Mouse (Mus musculus) right cerebral cortex, postnatal 14 days (tissue): ENCODE measurements at regions not wholly inside any gene's neighbourhood (a gene's known extent, or its start where the extent isn't known, plus 50 kb on each side); places are given as distances from the start of the nearest gene placed in this dataset.

ENCODE experiments used
- DNase-seq: peaks from one replicate; pipeline ENCODE4 v3.0.0; 2022

DNA sequence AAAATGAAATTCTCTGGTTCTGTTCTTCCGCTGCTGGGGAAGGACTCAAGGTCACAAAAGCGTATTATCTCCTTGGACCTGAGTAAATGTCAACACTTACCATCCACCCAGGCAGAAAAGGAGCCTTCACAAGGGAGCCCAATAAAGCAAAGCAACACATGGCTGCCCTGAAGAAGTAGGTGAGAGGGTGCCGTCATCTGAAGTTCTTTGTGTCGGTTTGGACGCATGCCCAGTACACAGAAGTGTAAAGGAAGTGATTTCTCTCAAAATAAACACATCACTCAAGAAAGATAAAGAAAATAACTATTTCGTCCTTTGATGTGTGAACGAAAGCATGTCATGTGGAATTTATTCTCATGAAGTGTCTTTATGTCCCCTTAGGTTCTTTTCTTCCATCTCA lies 559.0 kb upstream of the A1bg start:
- DNase-seq = peak; percentile 12

DNA sequence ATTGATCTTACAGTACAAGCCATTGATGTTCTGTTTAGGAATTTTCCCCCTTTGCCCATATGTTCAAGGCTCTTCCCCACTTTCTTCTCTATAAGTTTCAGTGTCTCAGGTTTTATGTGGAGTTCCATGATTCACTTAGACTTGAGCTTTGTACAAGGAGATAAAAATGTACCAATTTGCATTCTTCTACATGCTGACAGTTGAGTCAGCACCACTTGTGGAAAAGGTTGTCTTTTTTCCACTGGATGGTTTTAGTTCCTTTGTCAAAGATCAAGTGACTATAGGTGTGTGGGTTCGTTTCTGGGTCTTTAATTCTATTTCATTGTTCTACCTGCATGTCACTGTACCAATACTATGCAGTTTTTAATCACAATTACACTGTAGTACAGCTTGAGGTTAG lies 551.1 kb upstream of the A1bg start:
- DNase-seq = no peak

DNA sequence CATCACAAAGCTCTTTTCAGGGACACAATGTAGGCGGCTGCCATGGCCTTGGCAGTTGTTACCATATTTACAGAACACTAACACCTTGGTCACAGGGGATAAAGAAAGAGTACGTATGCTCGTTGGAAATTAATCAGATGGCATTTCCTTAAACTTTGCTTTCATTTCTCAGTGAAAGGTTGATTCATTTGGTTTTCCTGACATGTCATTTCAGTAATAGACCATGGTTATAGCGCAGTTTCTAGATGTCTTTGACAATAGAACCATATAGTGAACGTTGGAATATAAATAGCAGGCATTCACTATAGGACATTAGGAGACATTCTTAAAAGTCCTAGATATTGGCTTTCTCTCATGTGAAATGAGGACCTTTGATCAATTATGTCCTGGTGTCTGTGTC lies 532.2 kb upstream of the A1bg start:
- DNase-seq = no peak

DNA sequence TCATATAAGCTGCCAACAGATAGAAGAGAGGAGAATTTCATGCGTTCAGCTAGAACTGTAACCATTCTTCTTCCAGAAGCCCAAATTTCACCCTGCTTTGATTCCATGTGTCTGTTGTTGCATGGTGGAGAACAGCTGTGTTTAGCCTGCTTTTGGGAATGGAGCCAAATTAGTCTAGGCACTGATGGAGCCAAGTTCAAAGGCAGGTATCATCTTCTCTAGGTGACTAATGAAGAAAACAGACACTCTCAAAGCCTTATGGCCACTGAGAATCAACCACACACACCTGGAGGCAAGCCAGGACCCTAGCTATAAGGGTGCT lies 531.5 kb upstream of the A1bg start:
- DNase-seq = no peak

DNA sequence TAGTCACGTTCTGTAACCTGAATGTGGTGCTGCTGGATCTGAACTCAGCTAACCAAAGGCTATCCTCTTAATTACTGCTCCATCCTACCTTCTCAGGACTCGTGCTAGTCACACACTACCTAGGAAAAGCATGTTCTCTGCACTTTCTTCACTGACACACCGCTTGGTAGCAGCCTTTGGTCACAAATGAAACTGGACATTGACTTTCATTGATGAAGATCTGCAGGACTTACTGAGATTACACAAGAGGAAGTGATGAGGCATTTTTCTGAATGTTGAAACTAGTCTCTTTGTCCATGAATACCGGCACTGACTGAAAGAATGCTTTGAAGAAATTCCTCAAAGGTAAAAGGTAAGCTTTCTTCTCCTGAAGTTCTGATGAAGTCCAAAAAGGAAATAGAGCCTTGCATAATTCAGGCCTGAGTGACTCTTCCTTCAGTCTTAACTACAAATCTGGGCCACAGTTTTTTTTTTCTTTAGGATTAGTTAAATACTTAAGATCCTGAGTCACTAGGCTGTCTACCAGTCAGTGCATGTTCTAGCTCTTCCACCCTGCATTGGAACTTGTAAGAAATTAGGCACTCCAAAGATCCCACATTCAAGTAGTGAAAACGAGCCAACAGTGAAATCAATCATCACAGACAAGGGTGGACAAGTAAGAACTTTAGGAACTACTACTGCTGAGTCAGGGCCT lies 531.0 kb upstream of the A1bg start:
- no peak for DNase-seq

DNA sequence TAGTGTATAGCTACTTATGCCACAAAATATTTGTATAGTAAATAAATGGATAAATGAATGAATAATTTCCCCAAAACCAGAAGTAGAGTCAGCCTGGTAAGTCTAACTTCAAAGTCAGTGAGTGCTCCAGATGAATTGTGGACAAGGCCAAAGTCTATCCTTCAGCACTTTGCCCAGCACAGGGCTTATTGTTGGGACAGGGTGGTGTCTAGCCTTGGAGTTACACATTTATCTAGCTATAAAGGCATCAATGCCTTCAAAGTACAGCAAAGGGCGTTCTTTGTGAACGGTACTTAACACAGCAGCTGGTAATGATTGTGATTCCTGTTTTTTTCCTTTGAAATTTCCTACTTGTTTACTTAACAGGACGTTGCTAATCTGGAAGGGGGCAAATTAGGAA lies 527.4 kb upstream of the A1bg start:
- DNase-seq = no peak

DNA sequence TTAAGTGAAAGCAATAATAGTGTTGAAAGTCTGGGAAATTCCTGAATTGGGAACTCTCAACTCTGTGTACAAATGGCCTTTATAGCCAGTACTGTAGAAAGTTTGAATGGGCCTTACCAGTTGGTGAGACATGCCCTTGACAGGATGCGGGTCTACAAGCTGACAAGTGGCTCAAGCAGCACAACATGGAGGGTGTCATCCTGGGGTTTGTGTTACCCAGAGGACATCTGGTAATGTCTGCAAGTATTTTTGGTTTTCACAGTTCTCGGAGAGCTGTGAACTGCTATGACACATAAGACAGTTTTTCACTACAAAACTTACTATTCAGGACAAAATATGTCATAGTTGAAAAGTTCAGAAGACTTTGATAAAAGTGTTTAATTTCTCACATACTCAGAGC lies 525.7 kb upstream of the A1bg start:
- DNase-seq = no peak

DNA sequence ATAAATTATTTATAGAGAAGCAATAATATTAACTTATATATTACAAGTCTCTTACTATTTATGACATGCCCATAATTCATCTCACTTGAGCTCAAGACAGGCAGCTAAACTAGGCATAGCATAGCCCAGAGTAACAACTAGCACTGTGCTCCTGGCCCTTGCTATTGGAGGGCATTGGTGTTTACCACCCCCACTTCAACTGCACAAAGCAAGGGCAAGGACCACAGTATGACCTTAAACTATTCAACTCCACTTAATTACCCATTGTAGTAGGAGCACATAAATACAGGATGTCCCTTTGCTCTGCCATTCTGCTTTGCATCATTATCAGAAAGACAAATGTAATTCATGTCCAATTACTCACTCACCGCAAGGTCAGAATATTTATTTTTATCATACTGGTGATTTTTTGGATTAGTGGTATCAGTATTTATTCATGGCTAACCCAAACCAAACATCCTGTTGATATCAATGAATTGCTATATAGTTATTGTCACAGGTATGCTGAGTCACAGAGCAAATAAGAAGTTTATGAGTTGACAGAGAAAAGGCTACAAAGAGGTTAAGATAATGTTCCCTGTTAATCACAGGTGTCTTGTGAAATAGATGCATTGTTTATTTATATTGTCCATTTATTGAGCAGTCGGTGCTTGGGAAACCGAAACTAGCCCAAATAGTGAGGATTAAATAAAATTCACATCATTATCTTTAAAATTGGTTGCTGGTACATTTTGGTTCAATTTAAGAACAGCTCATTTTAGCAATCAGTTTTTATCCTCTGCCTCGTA lies 523.4 kb upstream of the A1bg start:
- DNase-seq = no peak

DNA sequence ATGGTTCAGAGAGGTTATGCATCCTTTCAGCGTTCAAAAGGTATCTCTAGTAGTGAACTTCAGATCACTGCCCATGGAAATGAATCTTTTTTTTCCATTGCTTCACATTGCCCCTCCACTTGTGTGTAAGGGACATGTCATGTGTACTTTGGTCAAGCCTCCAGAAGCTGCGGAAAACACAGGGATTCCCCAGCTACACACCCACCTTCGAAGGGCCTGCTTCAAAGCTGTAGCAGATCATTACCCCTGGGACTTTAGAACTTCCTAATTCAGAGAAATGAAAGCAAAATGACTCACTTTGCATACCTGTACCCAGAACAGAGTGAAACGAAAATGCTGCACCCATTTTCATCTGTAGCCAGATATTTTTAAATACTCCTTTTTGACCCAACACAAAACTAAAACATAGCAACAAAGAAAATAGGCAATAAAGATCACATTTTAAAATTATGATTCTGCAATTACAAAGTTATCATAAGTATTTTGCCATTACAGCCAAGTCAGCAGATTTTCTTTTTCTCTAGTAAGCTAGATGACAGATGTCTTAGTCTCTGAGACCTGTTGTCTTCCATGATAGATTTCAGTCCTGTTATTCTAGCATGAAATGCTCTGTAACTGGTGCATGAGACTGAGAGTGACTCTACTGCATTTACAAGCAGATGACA lies 519.1 kb upstream of the A1bg start:
- DNase-seq = no peak

DNA sequence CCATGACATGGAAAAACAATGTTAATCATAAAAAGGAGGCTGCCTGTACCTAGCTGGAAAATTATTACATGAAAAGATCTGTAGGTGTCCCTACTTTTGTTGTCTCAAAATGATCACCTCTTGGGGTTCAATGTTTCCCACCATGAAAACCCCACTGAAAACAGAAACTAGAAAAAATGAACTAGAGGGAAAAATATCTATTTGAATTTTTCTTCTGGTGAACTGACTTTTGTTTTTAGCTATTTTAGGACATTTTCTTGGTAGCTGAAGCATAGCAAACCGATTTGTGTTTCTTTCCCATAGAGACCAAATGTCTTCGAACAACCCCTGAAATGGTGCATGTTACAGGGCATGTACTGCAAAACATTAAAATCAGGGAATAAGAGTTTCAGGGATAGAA lies 518.2 kb upstream of the A1bg start:
- no peak for DNase-seq

DNA sequence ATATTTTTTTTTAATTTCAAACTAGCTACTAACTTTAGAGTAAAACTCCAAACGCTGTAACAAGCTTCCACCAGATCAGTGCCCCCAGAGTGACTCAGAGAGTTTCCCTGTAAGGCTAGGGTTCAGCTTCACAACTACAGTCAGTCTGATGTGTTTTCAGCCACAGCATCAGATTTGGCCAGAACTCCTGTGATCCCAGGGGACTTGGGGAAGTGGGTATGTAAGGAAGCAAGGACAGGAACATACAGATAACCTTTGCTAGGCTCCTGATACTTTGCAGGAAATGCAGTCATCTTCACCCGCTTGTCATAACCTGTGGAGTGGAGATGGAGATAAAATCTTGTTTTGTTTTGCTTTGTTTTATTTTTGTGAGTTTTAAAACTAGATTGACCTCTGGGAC lies 517.5 kb upstream of the A1bg start:
- no peak for DNase-seq

DNA sequence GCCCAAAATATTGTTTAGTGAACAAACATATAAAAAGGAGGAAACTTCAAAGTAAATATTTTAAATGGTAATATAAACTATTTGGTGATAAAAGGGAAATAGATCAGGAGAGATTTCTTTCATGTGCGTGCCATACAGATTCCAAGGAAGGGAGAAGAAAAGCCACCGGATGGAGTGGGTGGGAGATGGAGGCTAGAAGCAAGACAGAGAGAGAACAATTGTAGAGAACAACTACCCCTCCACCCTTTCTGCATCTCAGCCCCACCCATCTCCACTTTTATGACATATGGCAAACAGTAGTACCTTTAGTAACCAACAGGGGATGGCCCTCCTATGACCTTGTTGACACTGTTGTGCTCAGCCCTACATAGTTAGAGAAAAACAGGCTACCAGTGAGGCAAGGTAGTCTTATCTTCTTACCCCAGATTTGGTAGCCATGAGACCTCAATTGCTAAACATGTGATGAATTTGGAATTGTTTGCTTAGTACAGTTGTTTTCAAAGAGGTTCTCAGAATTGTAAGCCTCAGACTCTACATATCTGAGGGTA lies 516.9 kb upstream of the A1bg start:
- DNase-seq = no peak

DNA sequence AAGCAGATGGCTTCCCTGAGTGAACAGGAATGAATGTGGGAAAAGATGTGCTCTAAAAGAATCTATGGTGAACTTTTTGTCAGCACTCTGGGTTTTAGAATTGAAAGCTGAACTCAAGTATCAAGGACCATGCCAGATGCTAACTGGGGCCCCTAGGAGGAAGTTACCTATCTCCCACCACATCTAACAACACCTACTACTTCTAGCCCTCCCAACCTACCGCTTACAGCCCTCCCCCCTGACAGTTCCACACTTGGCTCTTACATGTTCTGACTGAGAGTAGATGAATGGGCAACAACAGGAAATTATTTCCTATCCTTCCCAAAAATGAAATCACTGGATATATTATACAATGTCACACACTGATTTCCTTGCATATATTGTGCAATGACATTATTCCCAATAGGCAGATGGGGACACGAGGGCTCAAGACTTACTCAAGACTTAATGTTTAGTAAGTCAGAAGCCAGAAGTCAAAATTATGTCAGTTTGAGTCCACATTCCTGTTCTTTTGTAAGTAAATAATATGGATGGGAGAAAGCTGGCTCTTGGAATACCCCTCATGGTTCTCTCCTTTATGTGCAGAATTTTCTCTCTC lies 506.1 kb upstream of the A1bg start:
- no peak for DNase-seq

DNA sequence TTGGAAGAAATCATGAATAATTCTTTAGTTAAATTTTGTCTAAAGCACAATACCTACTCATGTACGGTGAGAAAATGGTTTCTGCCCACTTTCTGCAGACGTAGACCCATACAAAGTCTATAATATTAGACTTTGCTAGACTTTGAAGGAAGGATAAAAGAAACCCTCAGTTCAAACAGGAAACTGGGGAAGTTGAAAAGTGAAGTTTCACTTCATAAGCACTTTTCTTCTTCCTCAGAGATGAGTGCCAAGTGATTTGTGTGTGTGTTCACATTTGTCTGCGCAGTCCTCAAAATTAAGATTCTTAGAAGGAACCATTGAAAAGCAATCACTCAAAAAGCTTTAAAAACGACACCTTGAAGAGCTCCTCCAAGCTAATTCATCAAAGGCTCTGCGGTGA lies 500.2 kb upstream of the A1bg start:
- DNase-seq = no peak

DNA sequence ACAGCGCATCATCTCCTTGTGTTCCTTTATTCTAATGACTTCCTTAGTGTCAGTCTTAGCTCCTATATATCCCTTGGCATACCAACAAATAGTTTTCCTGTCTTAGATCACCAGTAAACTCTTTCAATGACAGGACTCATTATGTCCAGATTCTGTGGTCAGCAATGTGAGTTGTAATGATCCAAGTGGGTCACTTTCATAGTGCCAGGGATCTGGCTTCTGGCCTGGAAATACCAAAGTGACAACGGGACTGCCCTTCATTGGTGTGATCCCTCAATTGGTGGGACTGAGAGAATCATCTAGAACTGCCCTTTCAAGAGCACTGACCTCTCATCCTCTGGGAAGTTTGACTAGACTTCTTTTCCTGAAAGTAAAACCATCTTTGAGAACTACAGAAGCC lies 494.7 kb upstream of the A1bg start:
- DNase-seq = no peak

DNA sequence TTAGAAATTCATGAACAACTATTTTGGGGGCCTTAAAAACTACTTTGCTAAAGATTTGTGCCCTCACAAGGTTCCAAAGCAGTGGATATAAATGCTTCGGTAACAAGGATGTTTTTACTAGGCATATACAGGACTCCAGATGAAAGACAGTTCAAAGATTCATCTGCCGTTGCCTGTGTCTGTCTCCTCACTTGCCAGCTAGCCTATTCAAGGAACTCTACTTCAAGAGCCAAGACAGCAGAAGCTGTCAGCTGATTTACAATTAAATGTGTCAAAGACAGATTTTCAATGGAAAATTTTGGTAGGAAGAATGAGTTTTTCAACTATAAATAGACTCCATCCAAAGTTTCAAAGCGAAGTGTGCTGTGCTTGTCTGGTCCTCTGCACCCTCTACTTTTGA lies 494.0 kb upstream of the A1bg start:
- DNase-seq = no peak

DNA sequence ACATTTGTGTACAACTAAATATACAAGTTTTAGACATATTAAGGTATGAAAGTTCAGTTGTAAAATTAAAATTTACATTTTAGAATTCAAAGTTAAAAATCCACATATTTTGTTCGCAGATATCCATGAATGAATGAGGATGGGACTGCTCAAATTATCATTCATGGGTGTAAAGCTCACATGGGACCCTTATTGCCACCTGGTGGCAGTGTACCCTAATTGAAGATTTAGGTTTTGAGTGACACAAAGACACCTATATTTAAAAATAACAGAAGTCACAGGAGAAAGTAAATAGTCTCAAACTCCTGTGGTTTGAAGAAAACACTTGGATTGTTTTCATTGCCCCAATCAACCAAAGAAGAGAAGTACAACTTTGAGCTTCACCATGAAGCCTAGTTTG lies 492.8 kb upstream of the A1bg start:
- DNase-seq = no peak

DNA sequence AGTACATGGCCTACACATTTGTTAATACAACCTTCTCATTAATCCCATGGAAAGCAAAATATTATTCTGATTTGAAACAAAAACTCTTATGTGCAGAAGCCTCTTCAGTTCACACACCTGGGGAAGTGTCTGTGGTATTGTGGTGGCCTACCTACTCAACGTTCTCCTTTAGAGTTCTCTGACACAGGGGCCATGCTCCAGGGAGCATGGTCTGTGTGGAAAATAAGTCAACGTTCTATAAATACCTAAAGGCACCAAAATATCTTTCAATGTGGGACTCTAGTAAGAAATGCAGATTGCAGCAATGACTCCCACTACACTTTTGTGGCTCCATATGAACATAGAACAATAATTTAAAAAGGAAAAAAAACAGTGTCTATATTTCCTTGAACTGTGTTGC lies 489.0 kb upstream of the A1bg start:
- DNase-seq = no peak

DNA sequence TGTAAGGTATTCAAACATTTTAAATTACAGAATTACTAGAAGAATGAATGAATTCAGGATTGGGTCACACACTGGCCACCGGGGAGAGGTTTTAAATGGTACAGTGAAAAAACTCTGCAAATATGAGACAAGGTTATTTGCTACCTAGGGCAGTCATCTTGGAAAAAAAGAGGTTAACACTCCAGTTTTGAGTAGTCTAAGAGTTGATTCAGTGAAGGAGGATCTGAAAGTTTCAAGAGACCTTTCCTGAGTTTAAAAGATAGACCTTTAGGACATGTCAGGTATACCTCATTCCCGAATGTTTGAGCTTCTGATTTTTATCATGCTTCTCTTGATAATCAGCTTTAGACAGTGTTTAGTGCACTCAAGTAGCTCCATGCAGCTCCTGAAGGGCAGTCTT lies 488.0 kb upstream of the A1bg start:
- DNase-seq = no peak

DNA sequence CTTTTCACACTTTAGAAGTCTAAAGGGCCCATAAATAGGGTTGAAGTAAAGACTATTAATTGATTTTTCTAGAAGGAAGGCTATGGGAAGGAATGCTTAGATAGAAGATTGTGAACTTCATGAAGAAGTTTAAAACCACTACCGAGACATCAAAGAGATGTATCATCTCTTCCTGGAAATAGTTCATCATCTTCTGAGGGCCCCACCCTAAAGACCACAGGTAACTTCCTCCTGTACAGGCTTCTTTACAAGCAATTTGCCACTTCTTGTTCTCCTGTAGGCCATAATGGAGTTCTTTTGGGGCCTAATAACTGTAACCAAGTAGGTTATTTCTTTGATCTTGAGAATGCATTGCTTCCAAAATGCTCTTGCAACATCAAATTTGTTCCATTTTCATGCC lies 485.8 kb upstream of the A1bg start:
- DNase-seq = no peak

DNA sequence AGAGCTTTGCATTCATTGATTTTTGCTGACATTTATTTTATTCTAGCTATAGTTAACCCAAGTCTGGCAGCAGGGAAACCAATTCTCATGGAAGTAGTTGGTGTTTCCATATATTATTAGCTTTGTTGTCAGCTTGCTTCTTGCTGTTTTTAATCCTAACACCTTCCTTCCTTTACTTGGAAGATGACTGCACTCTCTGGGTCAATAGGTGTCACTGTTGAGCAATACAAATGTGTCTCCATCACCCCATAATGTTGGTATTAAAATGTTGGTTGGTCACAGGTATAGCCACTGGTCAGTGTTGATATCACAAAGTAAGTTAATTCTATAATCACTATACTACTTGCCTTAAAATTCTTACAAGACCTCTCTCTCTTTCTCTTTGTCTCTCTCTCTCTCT lies 477.9 kb upstream of the A1bg start:
- DNase-seq = no peak

DNA sequence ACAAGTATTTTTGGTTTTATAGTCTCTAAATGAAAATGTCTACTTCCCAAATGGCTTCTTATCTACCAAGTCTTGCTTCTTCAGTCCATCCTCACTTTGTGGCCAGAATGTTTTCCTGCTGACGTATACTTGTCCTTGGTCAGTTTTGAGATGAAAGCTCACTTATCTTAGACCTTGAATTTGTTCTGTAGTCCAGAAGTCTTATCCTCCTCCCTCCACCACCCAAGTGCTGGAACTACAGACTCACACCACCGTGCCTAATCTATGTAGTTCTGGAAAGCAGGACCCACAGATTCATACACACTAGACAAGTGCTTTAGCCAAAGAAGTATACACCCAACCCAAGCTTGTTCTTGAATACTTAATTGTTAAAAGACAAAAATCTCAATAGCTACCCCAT lies 477.2 kb upstream of the A1bg start:
- no peak for DNase-seq

DNA sequence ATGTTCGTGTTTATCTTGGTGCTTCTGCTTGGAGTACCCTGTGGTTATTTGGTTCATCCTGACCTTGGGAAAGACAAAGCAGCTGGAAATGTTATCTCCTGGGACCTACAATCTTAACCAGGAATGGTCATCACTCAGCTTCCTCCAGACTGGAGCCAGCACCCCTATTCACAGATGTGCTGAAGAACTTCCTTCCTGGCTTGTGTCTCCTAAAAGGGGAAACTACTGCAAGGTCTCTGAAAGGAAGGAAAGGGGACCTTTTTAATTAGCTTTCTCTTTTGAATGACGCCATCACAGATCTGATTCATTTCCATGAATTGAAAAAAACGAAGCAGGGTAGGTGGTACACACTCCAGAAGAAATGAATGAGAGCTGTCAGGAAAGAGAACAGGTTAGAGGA lies 476.0 kb upstream of the A1bg start:
- DNase-seq = no peak

DNA sequence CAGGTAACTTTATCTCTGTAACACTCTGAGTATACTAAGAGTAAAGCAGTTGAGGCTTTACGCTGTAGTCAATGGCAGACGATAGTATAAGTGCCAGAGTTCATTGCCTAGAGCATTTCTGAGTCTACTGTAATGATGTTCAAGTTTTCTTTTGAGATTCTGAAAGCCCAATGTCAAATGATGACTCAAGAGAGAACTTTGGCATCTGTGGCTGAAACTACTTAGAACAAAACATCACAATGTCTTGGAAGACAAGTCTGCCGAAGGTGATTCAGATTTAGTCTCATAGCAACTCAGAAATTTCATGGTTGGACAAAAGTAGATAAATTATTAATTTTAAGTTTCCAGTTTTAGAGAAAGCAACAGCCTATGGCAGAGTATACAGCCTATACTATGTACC lies 474.2 kb upstream of the A1bg start:
- DNase-seq = no peak
